Mouse (Mus musculus) hindbrain, embryonic 16.5 days (tissue): Measurements from ENCODE around the gene Zfp937. TPM values are rescaled to one million over a fixed set of nuclear protein-coding genes. Genes with fewer than 3 reads are reported as not detected.
A peak's percentile ranks its signal among the peaks of the same experiment; 100 is the strongest.
"Not testable (repeated sequence)": the region's sequence is repeated elsewhere in the genome, so short reads cannot be mapped to it uniquely, and the experiment has no call there.

ENCODE experiments used
- ATAC-seq: fragments of 200-750 bp; cut with Nextera tagmentation; 2 replicates; pipeline ENCODE4 v1.8.0; 2017; ENCODE audit warnings: moderate TSS enrichment, moderate library complexity
- H3K27ac ChIP-seq: fragments of 300-500 bp; sonication (generic); 2 replicates; pipeline ENCODE4 v1.5.1; 2014; ENCODE audit warnings: low read depth, mild to moderate bottlenecking, control low read depth, low read length, moderate library complexity
- H3K27me3 ChIP-seq: fragments of 300-500 bp; sonication (generic); replicated peaks from 2 replicates; pipeline ENCODE4 v1.6.1; 2014; ENCODE audit warnings: low read length; ENCODE audit not compliant: control insufficient read depth, insufficient read depth
- H3K36me3 ChIP-seq: fragments of 300-500 bp; sonication (generic); 2 replicates; pipeline ENCODE4 v1.6.1; 2014; ENCODE audit warnings: mild to moderate bottlenecking, low read length, moderate library complexity, mixed read lengths; ENCODE audit not compliant: control insufficient read depth, insufficient read depth
- H3K4me1 ChIP-seq: fragments of 300-500 bp; sonication (generic); 2 replicates; pipeline ENCODE4 v1.6.1; 2014; ENCODE audit warnings: low read depth, low read length; ENCODE audit not compliant: control insufficient read depth, insufficient read depth
- H3K4me2 ChIP-seq: fragments of 300-500 bp; sonication (generic); 2 replicates; pipeline ENCODE4 v1.6.1; 2014; ENCODE audit warnings: mild to moderate bottlenecking, low read length, control low read depth, moderate library complexity
- H3K4me3 ChIP-seq: fragments of 300-500 bp; sonication (generic); 2 replicates; pipeline ENCODE4 v1.5.1; 2014; ENCODE audit warnings: mild to moderate bottlenecking, low read length, control low read depth, moderate library complexity
- H3K9ac ChIP-seq: fragments of 300-500 bp; sonication (generic); 2 replicates; pipeline ENCODE4 v1.6.1; 2014; ENCODE audit warnings: low read depth, mild to moderate bottlenecking, control low read depth, low read length, moderate library complexity
- H3K9me3 ChIP-seq: fragments of 300-500 bp; sonication (generic); 2 replicates; pipeline ENCODE4 v1.6.1; 2014; ENCODE audit warnings: mild to moderate bottlenecking, low read length, moderate library complexity; ENCODE audit not compliant: control insufficient read depth
- WGBS: fragments of 180-500 bp; shearing (Covaris S2); extraction: QIAGEN DNeasy Blood & Tissue Kit; methylation state at CpG from one replicate; pipeline ENCODE4 v1.1.7; 2014; 5-methylcytosine and 5-hydroxymethylcytosine counted together
- polyA plus RNA-seq: library from polyadenylated mRNA; unstranded; fragments of >200 nt; fragmentation: Nextera tagmentation; extraction: Ambion mirVana; gene quantifications from 2 replicates; pipeline ENCODE4 v1.2.1, GENCODE M21; 2015

Zfp937 gene
- polyA plus RNA-seq: 11.6 and 12.4 TPM in 2 replicates

GRCm38 (mm10) chr2:150217600-150218362, at the start of gene Zfp937:
Gene Zfp937 (plus strand): TSS chr2:150218073.
- H3K27me3 ChIP-seq, H3K36me3 ChIP-seq, H3K9me3 ChIP-seq, H3K4me1 ChIP-seq: not testable (repeated sequence)
- Histone ChIP-seq H3K27ac (0 out of 2 replicates have a peak within 1 kb of the TSS, but pooled peaks have one; percentile 44), H3K4me3 (peak within 1 kb of the TSS; percentile 46), H3K4me2 (peak within 1 kb of the TSS; percentile 57), H3K9ac (peak within 1 kb of the TSS; percentile 60)
- WGBS: under 1% methylated on average over 15 of the region's 15 CpGs
- peak; percentile 100 for ATAC-seq

- ATAC-seq: no peak
- Histone ChIP-seq H3K27ac (no peak overlapping the region), H3K27me3 (no peaks in the 10 kb centered on the region), H3K9ac (no peak overlapping the region), H3K4me3 (no peak overlapping the region), H3K4me1 (no peaks in the 10 kb centered on the region), H3K36me3 (no peaks in the 10 kb centered on the region), H3K9me3 (peaks cover 11% of the 10 kb centered on the region), H3K4me2 (no peak overlapping the region)
These were observed 44.0 kb upstream of the Zfp937 start for GRCm38 (mm10) chr2:150173833-150174232.

GRCm38 (mm10) chr2:150179579-150179978, 38.3 kb upstream of the Zfp937 start, which contains the start of gene Gm10770:
Gene Gm10770 (minus strand): TSS chr2:150179679.
- not testable (repeated sequence) for H3K27me3 ChIP-seq, H3K27ac ChIP-seq, H3K9ac ChIP-seq, H3K36me3 ChIP-seq, H3K4me2 ChIP-seq, ATAC-seq, H3K4me1 ChIP-seq, H3K4me3 ChIP-seq
- WGBS: 85% methylated on average over 4 of the region's 4 CpGs
- peaks cover 11% of the 10 kb centered on the region for H3K9me3 ChIP-seq

- not testable (repeated sequence) for H3K9ac ChIP-seq, H3K4me3 ChIP-seq, H3K27me3 ChIP-seq, H3K36me3 ChIP-seq, H3K4me2 ChIP-seq, H3K4me1 ChIP-seq, H3K27ac ChIP-seq, ATAC-seq
- H3K9me3 ChIP-seq: peaks cover 11% of the 10 kb centered on the region
These were observed 36.8 kb upstream of the Zfp937 start for GRCm38 (mm10) chr2:150181046-150181445.

GRCm38 (mm10) chr2:150181570-150181999, 36.3 kb upstream of the Zfp937 start, which contains the start of gene Gm14139:
Gene Gm14139 (plus strand): TSS chr2:150181755.
- not testable (repeated sequence) for H3K9ac ChIP-seq, H3K4me3 ChIP-seq, H3K36me3 ChIP-seq, H3K27me3 ChIP-seq, ATAC-seq, H3K4me2 ChIP-seq, H3K27ac ChIP-seq, H3K4me1 ChIP-seq
- H3K9me3 ChIP-seq: peaks cover 11% of the 10 kb centered on the region
- 82% methylated on average over 7 of the region's 7 CpGs for WGBS

GRCm38 (mm10) chr2:150218363-150218725, 471 bp downstream of the Zfp937 start:
- not testable (repeated sequence) for H3K36me3 ChIP-seq, H3K9me3 ChIP-seq, H3K27me3 ChIP-seq, ATAC-seq, H3K4me1 ChIP-seq
- WGBS: 2% methylated on average over 2 of the region's 4 CpGs
- Histone ChIP-seq H3K9ac (peak overlapping the region; percentile 60), H3K4me2 (peak overlapping the region; percentile 57), H3K4me3 (peak overlapping the region; percentile 46), H3K27ac (0 out of 2 replicates have a peak overlapping the region, but pooled peaks have one; percentile 44)

- H3K36me3 ChIP-seq, H3K4me3 ChIP-seq, H3K4me2 ChIP-seq, H3K27me3 ChIP-seq, H3K27ac ChIP-seq, H3K4me1 ChIP-seq, H3K9ac ChIP-seq, H3K9me3 ChIP-seq, ATAC-seq: not testable (repeated sequence)
These were observed 5.4 kb downstream of the Zfp937 start for GRCm38 (mm10) chr2:150223263-150223662.

- no peak for ATAC-seq
- 92% methylated on average over 2 of the region's 2 CpGs for WGBS
- H3K9me3 ChIP-seq: peaks cover 28% of the 10 kb centered on the region
- H3K27ac ChIP-seq: no peak overlapping the region
- H3K4me3 ChIP-seq: no peak overlapping the region
- no peaks in the 10 kb centered on the region for H3K4me1 ChIP-seq
- H3K36me3 ChIP-seq: peaks cover 21% of the 10 kb centered on the region
- H3K4me2 ChIP-seq: no peak overlapping the region
- H3K9ac ChIP-seq: no peak overlapping the region
- no peaks in the 10 kb centered on the region for H3K27me3 ChIP-seq
These were observed 25.3 kb downstream of the Zfp937 start for GRCm38 (mm10) chr2:150243211-150243610.

GRCm38 (mm10) chr2:150255491-150255890, 37.6 kb downstream of the Zfp937 start, which contains the start of gene Gm21994:
Gene Gm21994 (minus strand): TSS chr2:150255591.
- H3K9me3 ChIP-seq, ATAC-seq, H3K9ac ChIP-seq, H3K27me3 ChIP-seq, H3K36me3 ChIP-seq, H3K4me3 ChIP-seq, H3K4me2 ChIP-seq, H3K4me1 ChIP-seq, H3K27ac ChIP-seq: not testable (repeated sequence)
- 59% methylated on average over 2 of the region's 2 CpGs for WGBS
